Mouse (Mus musculus): ENCODE data around the gene Usp49. TPM values are rescaled to one million over a fixed set of nuclear protein-coding genes. Genes with fewer than 3 reads are reported as not detected.
A peak's percentile ranks its signal among the peaks of the same experiment; 100 is the strongest.
"Not testable (repeated sequence)": the region's sequence is repeated elsewhere in the genome, so short reads cannot be mapped to it uniquely, and the experiment has no call there.

Gene Usp49
- 8.3 and 8.4 TPM in 2 replicates for polyA plus RNA-seq (2012; rRNA removed)

- no peak for DNase-seq (ENCODE audit: low read depth)
These were observed at the start of gene Usp49 for GRCm38 (mm10) chr17:47630678-47631065. TSS of gene Usp49 (plus strand) at chr17:47630690.

- no peak for DNase-seq (ENCODE audit: low read depth)
These were observed 49.5 kb upstream of the Usp49 start for GRCm38 (mm10) chr17:47580962-47581361.

GRCm38 (mm10) chr17:47588517-47588916, 42.0 kb upstream of the Usp49 start:
- DNase-seq (ENCODE audit: low read depth), result no peak

GRCm38 (mm10) chr17:47591073-47591472, 39.4 kb upstream of the Usp49 start:
- no peak for DNase-seq (ENCODE audit: low read depth)

- DNase-seq (ENCODE audit: low read depth), result peak; percentile 44
These were observed 37.2 kb upstream of the Usp49 start for GRCm38 (mm10) chr17:47593215-47593853.

GRCm38 (mm10) chr17:47593854-47594182, 36.7 kb upstream of the Usp49 start:
- DNase-seq (ENCODE audit: low read depth), result no peak

- DNase-seq (ENCODE audit: low read depth), result no peak
These were observed 36.1 kb upstream of the Usp49 start for GRCm38 (mm10) chr17:47594183-47594968.

GRCm38 (mm10) chr17:47594969-47595247, 35.6 kb upstream of the Usp49 start:
- DNase-seq (ENCODE audit: low read depth), result no peak

- DNase-seq (ENCODE audit: low read depth), result no peak
These were observed 35.0 kb upstream of the Usp49 start for GRCm38 (mm10) chr17:47595248-47596161.

GRCm38 (mm10) chr17:47596162-47596838, 34.2 kb upstream of the Usp49 start:
- DNase-seq (ENCODE audit: low read depth), result no peak

GRCm38 (mm10) chr17:47596839-47597164, 33.7 kb upstream of the Usp49 start:
- DNase-seq (ENCODE audit: low read depth), result no peak

- DNase-seq (ENCODE audit: low read depth), result no peak
These were observed 33.2 kb upstream of the Usp49 start for GRCm38 (mm10) chr17:47597261-47597660.

GRCm38 (mm10) chr17:47597838-47598579, 32.5 kb upstream of the Usp49 start:
- no peak for DNase-seq (ENCODE audit: low read depth)

GRCm38 (mm10) chr17:47598580-47599304, 31.7 kb upstream of the Usp49 start:
- not testable (repeated sequence) for DNase-seq (ENCODE audit: low read depth)

- no peak for DNase-seq (ENCODE audit: low read depth)
These were observed 30.8 kb upstream of the Usp49 start for GRCm38 (mm10) chr17:47599511-47600297.

- no peak for DNase-seq (ENCODE audit: low read depth)
These were observed 29.7 kb upstream of the Usp49 start for GRCm38 (mm10) chr17:47600601-47601388.

- DNase-seq (ENCODE audit: low read depth), result no peak
These were observed 29.1 kb upstream of the Usp49 start for GRCm38 (mm10) chr17:47601389-47601755.

- DNase-seq (ENCODE audit: low read depth), result no peak
These were observed 28.2 kb upstream of the Usp49 start for GRCm38 (mm10) chr17:47602289-47602688.

GRCm38 (mm10) chr17:47606220-47606619, 24.3 kb upstream of the Usp49 start:
- DNase-seq (ENCODE audit: low read depth), result no peak

All from gonadal fat pad, adult 2 months (tissue).